8 mouse cellular contexts compared by ENCODE assay signal in genomic region chr1:136626141-136626540, GRCm38 (mm10). TPM values are rescaled to one million over a fixed set of nuclear protein-coding genes. Genes with fewer than 3 reads are reported as not detected.
DNase-seq lines count a peak whose midpoint lies in the region; ATAC-seq and TF ChIP-seq lines count a peak whose summit lies in the region.

No protein-coding gene starts in this region.

- no peak for TF ChIP-seq RAD21 in CH12.LX (IDR thresholded peaks at IDR 0.05; ENCODE audit: low read depth, low read length)

- H3K4me2 ChIP-seq in CH12.LX (ENCODE audit: insufficient read depth, low read depth, poor library complexity, severe bottlenecking), result peak overlapping the region; percentile 91
- H3K4me2 ChIP-seq in forebrain, embryonic 15.5 days (replicated peaks), result peak overlapping the region; percentile 57
- H3K4me2 ChIP-seq in liver, embryonic 15.5 days, result peak overlapping the region; percentile 95

- no peak for TF ChIP-seq POLR2A in CH12.LX (IDR thresholded peaks at IDR 0.05; ENCODE audit: low read depth, low read length)

- H3K9ac ChIP-seq in CH12.LX (ENCODE audit: insufficient read depth, low read depth), result peak overlapping the region; percentile 97
- H3K9ac ChIP-seq in forebrain, embryonic 15.5 days (replicated peaks), result peak overlapping the region; percentile 85
- H3K9ac ChIP-seq in liver, embryonic 15.5 days, result peak overlapping the region; percentile 87; the same call in 1 of the 2 replicates

- TF ChIP-seq EP300 in CH12.LX (IDR thresholded peaks at IDR 0.05; ENCODE audit: low read length), result no peak

- peaks cover 18 to 31% of the 10 kb centered on the region in 2 experiments for H3K36me3 ChIP-seq in CH12.LX (replicated peaks in 1 of 2; ENCODE audit: control insufficient read depth in 1 of 2, insufficient read depth in 1 of 2, low read length in 1 of 2)
- peaks cover 23% of the 10 kb centered on the region for H3K36me3 ChIP-seq in forebrain, embryonic 15.5 days
- H3K36me3 ChIP-seq in liver, embryonic 15.5 days (replicated peaks), result peaks cover 17% of the 10 kb centered on the region; the same call in 1 of the 2 replicates

- dilution Hi-C loops in CH12.LX (cut with MboI; ENCODE audit: extremely low pct_ligation_motif_present, extremely low pct_unique_long_range_greater_than_20kb, low sequenced_read_pairs), result no loop called here

- no peaks in the 10 kb centered on the region for H3K27me3 ChIP-seq in CH12.LX (replicated peaks)
- no peaks in the 10 kb centered on the region for H3K27me3 ChIP-seq in forebrain, embryonic 15.5 days
- H3K27me3 ChIP-seq in liver, embryonic 15.5 days, result no peaks in the 10 kb centered on the region

- in situ Hi-C loops in CH12.LX (cut with MboI; ENCODE audit: low pct_ligation_motif_present, low pct_unique_long_range_greater_than_20kb, low sequenced_read_pairs), result no loop called here

- intact Hi-C loops in heart, postnatal 25 days (cut with DNase I), result loop anchor here (5.0 to 10.0 kb wide), 5 partner anchors 46 to 319 kb away; partner anchors contain the start of gene Ddx59

- peaks cover 49% of the 10 kb centered on the region for H3K79me2 ChIP-seq in CH12.LX (replicated peaks; ENCODE audit: control insufficient read depth, extremely low read depth, insufficient read depth, poor library complexity, severe bottlenecking)

- H3K9me3 ChIP-seq in CH12.LX (replicated peaks; ENCODE audit: low read length), result no peaks in the 10 kb centered on the region
- no peaks in the 10 kb centered on the region for H3K9me3 ChIP-seq in forebrain, embryonic 15.5 days
- no peaks in the 10 kb centered on the region for H3K9me3 ChIP-seq in liver, embryonic 15.5 days (replicated peaks)

- 80% methylated on average over 7 of the region's 7 CpGs for WGBS in forebrain, embryonic 15.5 days
- 72% methylated on average over 7 of the region's 7 CpGs for WGBS in liver, embryonic 15.5 days (ENCODE audit: insufficient replicate concordance)

- TF ChIP-seq CTCF in CH12.LX (conservative IDR thresholded peaks at IDR 0.05 in 1 of 2, IDR thresholded peaks at IDR 0.05 in 1 of 2; ENCODE audit: low read depth in 2 of 2, low read length in 2 of 2), result no peak

- H3K27ac ChIP-seq in CH12.LX (ENCODE audit: insufficient read depth, low read depth), result peak overlapping the region; percentile 53; the same call in 1 of the 2 replicates
- H3K27ac ChIP-seq in forebrain, embryonic 15.5 days (replicated peaks), result no peak overlapping the region
- no peak overlapping the region for H3K27ac ChIP-seq in liver, embryonic 15.5 days (replicated peaks)

- H3K4me3 ChIP-seq in CH12.LX (replicated peaks in 1 of 3; ENCODE audit: low read depth in 2 of 3, low read length in 2 of 3, poor library complexity in 1 of 3), result peak overlapping the region; percentile 55 to 88 (median 81)
- peak overlapping the region; percentile 88 for H3K4me3 ChIP-seq in forebrain, embryonic 15.5 days
- peak overlapping the region; percentile 92 for H3K4me3 ChIP-seq in liver, embryonic 15.5 days (replicated peaks)

- no peak for ATAC-seq in forebrain, embryonic 15.5 days (replicated peaks)
- ATAC-seq in liver, embryonic 15.5 days (ENCODE audit: insufficient read depth), result no peak

- peak; percentile 83 for DNase-seq in heart, adult 11 months
- no peak for DNase-seq in heart, postnatal 25 days (ENCODE audit: low spot score)
- no peak for DNase-seq in CH12.LX (ENCODE audit: extremely low read depth)
- DNase-seq in natural killer cell, adult 2 months (ENCODE audit: low spot score in 2 of 2), result no peak
- DNase-seq in layer of hippocampus, postnatal 36 days, result no peak
- DNase-seq in left cerebral cortex, adult 9 months (ENCODE audit: low spot score in 2 of 2), result no peak

- peaks cover 0 to 34% of the 10 kb centered on the region in 2 experiments; a peak in 2 of 4 replicates for H3K4me1 ChIP-seq in CH12.LX (ENCODE audit: control insufficient read depth in 1 of 2, insufficient read depth in 2 of 2)
- H3K4me1 ChIP-seq in forebrain, embryonic 15.5 days, result peaks cover 38% of the 10 kb centered on the region
- H3K4me1 ChIP-seq in liver, embryonic 15.5 days (replicated peaks), result peaks cover 35% of the 10 kb centered on the region

TF ChIP-seq in CH12.LX, 34 proteins besides CTCF, POLR2A, EP300 and RAD21:
- TF ChIP-seq HCFC1 (IDR thresholded peaks at IDR 0.05; ENCODE audit: low read depth, low read length) (no peak), BHLHE40 (IDR thresholded peaks at IDR 0.05; ENCODE audit: low read depth, low read length) (0 out of 2 replicates have a peak, but pooled peaks have one; percentile 55), USF1 (IDR thresholded peaks at IDR 0.05; ENCODE audit: low read depth, low read length) (no peak)

RNA-seq across cellular contexts. Expression of gene Zfp281, which starts 1.4 kb away (rescaled TPM):
- total RNA-seq in heart, postnatal 25 days (2021), result 10 to 100 TPM; 10.1 to 12.0 TPM
- 20.7 and 23.0 TPM in 2 replicates for total RNA-seq in CH12.LX (2012; rRNA removed)
- 39.5 and 40.4 TPM in 2 replicates for total RNA-seq in CH12.LX (2014; rRNA removed)
- polyA plus RNA-seq in CH12.LX (2012; ENCODE audit: insufficient read length, low read depth), result 15.4 and 17.2 TPM in 2 replicates
- polyA plus RNA-seq in forebrain, embryonic 15.5 days (2015; fragmentation: Nextera tagmentation; extraction: Ambion mirVana), result 27.9 and 29.2 TPM in 2 replicates
- polyA plus RNA-seq in liver, embryonic 15.5 days (2015; fragmentation: Nextera tagmentation; extraction: Ambion mirVana), result 6.0 and 6.6 TPM in 2 replicates
- total RNA-seq in layer of hippocampus, postnatal 36 days (2021), result 10 to 100 TPM; 33.3 to 34.5 TPM
